Mouse (Mus musculus): ENCODE results near the gene Pde10a.

The Pde10a gene

GRCm38 (mm10) chr17:8633596-8633995, 108.4 kb downstream of the Pde10a start:
- CTCF ChIA-PET, result no interaction called here

GRCm38 (mm10) chr17:8634476-8634875, 109.3 kb downstream of the Pde10a start:
- ChIA-PET CTCF (no interaction called here), POLR2A (no interaction called here)

More at GRCm38 (mm10) chr17:8633596-8633995, 108.4 kb downstream of the Pde10a start:
- POLR2A ChIA-PET, result no interaction called here

- CTCF ChIA-PET, result no interaction called here
- POLR2A ChIA-PET, result no interaction called here
Observed at GRCm38 (mm10) chr17:8636231-8636630, 111.1 kb downstream of the Pde10a start.

GRCm38 (mm10) chr17:8636691-8637090, 111.5 kb downstream of the Pde10a start:
- ChIA-PET POLR2A (no interaction called here), CTCF (no interaction called here)

GRCm38 (mm10) chr17:8637181-8637580, 112.0 kb downstream of the Pde10a start:
- POLR2A ChIA-PET, result no interaction called here
- CTCF ChIA-PET, result no interaction called here

GRCm38 (mm10) chr17:8639703-8640380, 114.7 kb downstream of the Pde10a start:
- ChIA-PET CTCF (interaction anchor here (0.6 to 1.2 kb wide), 8 partner anchors 10 to 408 kb away, joined by 3 to 8 read pairs (median 3); no protein-coding TSS in a partner anchor), POLR2A (no interaction called here)

GRCm38 (mm10) chr17:8640741-8641480, 115.7 kb downstream of the Pde10a start:
- ChIA-PET CTCF (interaction anchor here in 3 of 4 experiments (0.7 to 1.2 kb wide), 4 partner anchors 17 to 320 kb away, joined by 3 to 8 read pairs (median 3); no protein-coding TSS in a partner anchor), POLR2A (no interaction called here)

GRCm38 (mm10) chr17:8641491-8641890, 116.3 kb downstream of the Pde10a start:
- POLR2A ChIA-PET, result no interaction called here

GRCm38 (mm10) chr17:8642356-8642755, 117.2 kb downstream of the Pde10a start:
- POLR2A ChIA-PET, result no interaction called here
- CTCF ChIA-PET, result interaction anchor here in 2 of 4 experiments (0.6 to 1.2 kb wide), 2 partner anchors 19 to 137 kb away, joined by 3 to 4 read pairs; no protein-coding TSS in a partner anchor

More at GRCm38 (mm10) chr17:8641491-8641890, 116.3 kb downstream of the Pde10a start:
- CTCF ChIA-PET, result no interaction called here

- POLR2A ChIA-PET, result interaction anchor here in 1 of 4 experiments (0.5 kb wide), 1 partner anchor 93 kb away, joined by 3 read pairs; no protein-coding TSS in a partner anchor
- CTCF ChIA-PET, result interaction anchor here in 1 of 4 experiments (0.6 kb wide), 1 partner anchor 19 kb away, joined by 10 read pairs; no protein-coding TSS in a partner anchor
Observed at GRCm38 (mm10) chr17:8647372-8647871, 122.2 kb downstream of the Pde10a start.

GRCm38 (mm10) chr17:8648310-8648709, 123.1 kb downstream of the Pde10a start:
- ChIA-PET CTCF (no interaction called here), POLR2A (no interaction called here)

GRCm38 (mm10) chr17:8652681-8653262, 127.6 kb downstream of the Pde10a start:
- CTCF ChIA-PET, result interaction anchor here in 1 of 4 experiments (0.7 kb wide), 1 partner anchor 478 kb away, joined by 3 read pairs; no protein-coding TSS in a partner anchor

GRCm38 (mm10) chr17:8657661-8658060, 132.5 kb downstream of the Pde10a start:
- ChIA-PET CTCF (interaction anchor here in 2 of 4 experiments (0.6 to 0.9 kb wide), 3 partner anchors 15 to 375 kb away, joined by 3 to 4 read pairs (median 3); no protein-coding TSS in a partner anchor), POLR2A (no interaction called here)

More at GRCm38 (mm10) chr17:8652681-8653262, 127.6 kb downstream of the Pde10a start:
- POLR2A ChIA-PET, result no interaction called here

- POLR2A ChIA-PET, result interaction anchor here in 1 of 4 experiments (0.7 kb wide), 1 partner anchor 346 kb away, joined by 4 read pairs; no protein-coding TSS in a partner anchor
Observed at GRCm38 (mm10) chr17:8658751-8659454, 133.7 kb downstream of the Pde10a start.

GRCm38 (mm10) chr17:8666912-8667311, 141.7 kb downstream of the Pde10a start:
- CTCF ChIA-PET, result interaction anchor here in 2 of 4 experiments (0.6 to 0.7 kb wide), 2 partner anchors 19 to 134 kb away, joined by 3 to 10 read pairs; no protein-coding TSS in a partner anchor
- POLR2A ChIA-PET, result no interaction called here

More at GRCm38 (mm10) chr17:8658751-8659454, 133.7 kb downstream of the Pde10a start:
- CTCF ChIA-PET, result interaction anchor here in 2 of 4 experiments (0.5 to 0.6 kb wide), 2 partner anchors 112 to 1824 kb away, joined by 3 to 4 read pairs; no protein-coding TSS in a partner anchor

- POLR2A ChIA-PET, result no interaction called here
- CTCF ChIA-PET, result no interaction called here
Observed at GRCm38 (mm10) chr17:8674651-8675050, 149.5 kb downstream of the Pde10a start.

- ChIA-PET POLR2A (no interaction called here), CTCF (no interaction called here)
Observed at GRCm38 (mm10) chr17:8686356-8686755, 161.2 kb downstream of the Pde10a start.

GRCm38 (mm10) chr17:8688096-8688495, 162.9 kb downstream of the Pde10a start:
- ChIA-PET CTCF (no interaction called here), POLR2A (interaction anchor here in 1 of 4 experiments (1.6 kb wide), 1 partner anchor 13 kb away, joined by 6 read pairs; no protein-coding TSS in a partner anchor)

- CTCF ChIA-PET, result no interaction called here
- POLR2A ChIA-PET, result interaction anchor here in 1 of 4 experiments (0.6 kb wide), 2 partner anchors 246 to 498 kb away, joined by 4 to 6 read pairs; no protein-coding TSS in a partner anchor
Observed at GRCm38 (mm10) chr17:8698265-8698664, 173.1 kb downstream of the Pde10a start.
